In genomic region chr5:72720587-72720986, GRCm38 (mm10) we compare ENCODE assay signal across 15 mouse cellular contexts. TPM values are rescaled to one million over a fixed set of nuclear protein-coding genes. Genes with fewer than 3 reads are reported as not detected.
DNase-seq lines count a peak whose midpoint lies in the region; ATAC-seq and TF ChIP-seq lines count a peak whose summit lies in the region.
"Had no signal": no experiment of that assay in that cellular context is flagged by ENCODE, and none has a peak within 500 bp of the region (broad histone marks: within the 10 kb centered on the region; RNA-seq: fewer than 3 reads in every experiment).

No protein-coding gene starts in this region.

- H3K27ac ChIP-seq in liver, adult 2 months (replicated peaks; ENCODE audit: insufficient read depth, low read depth, low read length), result no peak overlapping the region
- no peak overlapping the region for H3K27ac ChIP-seq in liver, embryonic 12.5 days
- H3K27ac ChIP-seq: forebrain, embryonic 10.5 days had no signal

- intact Hi-C loops in heart, postnatal 25 days (cut with DNase I), result no loop called here

- DNase-seq in adrenal gland, postnatal 14 days, result peak; percentile 8
- DNase-seq in adrenal gland, adult 18-20 months (ENCODE audit: low spot score in 2 of 2), result no peak
- DNase-seq in liver, adult 2 months (ENCODE audit: extremely low read depth, low read depth, low spot score), result no peak
- peak; percentile 26 for DNase-seq in T-cell, adult 2 months (ENCODE audit: low spot score)
- DNase-seq in thymus, postnatal 0 days (ENCODE audit: low spot score), result peak; percentile 45
- no peak for DNase-seq in testis, postnatal 14 days (ENCODE audit: low spot score)
- no peak for DNase-seq in heart, postnatal 25 days (ENCODE audit: low spot score)
- DNase-seq: adrenal gland, adult 8-10 months; cerebellum, postnatal 14 days; lung, postnatal 10 days; right cerebral cortex, adult 18-20 months had no signal

- no peak for TF ChIP-seq POLR2A in liver, adult 2 months (IDR thresholded peaks at IDR 0.05; ENCODE audit: extremely low read depth, insufficient read depth, low read length)

- H3K36me3 ChIP-seq in liver, adult 2 months (ENCODE audit: control insufficient read depth, insufficient read depth, low read length), result no peaks in the 10 kb centered on the region
- no peaks in the 10 kb centered on the region for H3K36me3 ChIP-seq in liver, embryonic 12.5 days
- H3K36me3 ChIP-seq: forebrain, embryonic 10.5 days had no signal

- ATAC-seq in liver, embryonic 12.5 days, result no peak

- no peaks in the 10 kb centered on the region for H3K79me2 ChIP-seq in liver, adult 2 months (ENCODE audit: control insufficient read depth, insufficient read depth, low read length)

- no peak overlapping the region for H3K9ac ChIP-seq in liver, adult 2 months (ENCODE audit: low read depth, low read length)
- no peak overlapping the region for H3K9ac ChIP-seq in liver, embryonic 12.5 days

- no peaks in the 10 kb centered on the region for H3K4me1 ChIP-seq in liver, adult 2 months (ENCODE audit: control insufficient read depth, insufficient read depth, low read length)
- H3K4me1 ChIP-seq in liver, embryonic 12.5 days, result no peaks in the 10 kb centered on the region
- H3K4me1 ChIP-seq: forebrain, embryonic 10.5 days had no signal

- no peaks in the 10 kb centered on the region for H3K9me3 ChIP-seq in liver, embryonic 12.5 days (replicated peaks)
- H3K9me3 ChIP-seq: forebrain, embryonic 10.5 days had no signal

- H3K4me3 ChIP-seq in liver, adult 2 months (ENCODE audit: insufficient read depth, low read depth, low read length), result no peak overlapping the region
- H3K4me3 ChIP-seq in liver, embryonic 12.5 days, result no peak overlapping the region
- H3K4me3 ChIP-seq: forebrain, embryonic 10.5 days; myocyte had no signal

- TF ChIP-seq CTCF in liver, adult 2 months (IDR thresholded peaks at IDR 0.05; ENCODE audit: low read depth, low read length), result peak; percentile 47; the same call in 1 of the 2 replicates

- WGBS in liver, adult 2 months, result 64% methylated on average over 7 of the region's 7 CpGs
- WGBS in liver, embryonic 12.5 days (ENCODE audit: insufficient replicate concordance), result 54% methylated on average over 7 of the region's 7 CpGs

- H3K4me2 ChIP-seq in liver, embryonic 12.5 days, result no peak overlapping the region
- H3K4me2 ChIP-seq: heart, embryonic 11.5 days had no signal

- H3K27me3 ChIP-seq in liver, adult 2 months (ENCODE audit: control insufficient read depth, insufficient read depth, low read length), result no peaks in the 10 kb centered on the region
- no peaks in the 10 kb centered on the region for H3K27me3 ChIP-seq in liver, embryonic 12.5 days (replicated peaks)

RNA-seq across cellular contexts. Expression of gene Txk, which starts 32.0 kb away (rescaled TPM):
- total RNA-seq in adrenal gland, postnatal 14 days (2021), result 2.3 TPM in 1 of 2 replicates, not detected in the other
- total RNA-seq in adrenal gland, adult 18-20 months (2021), result under 1 TPM in 1 of 2 experiments, not detected in 1; 0.29 TPM
- 0.20 and 0.46 TPM in 2 replicates for total RNA-seq in liver, adult 2 months (2014; rRNA removed)
- polyA plus RNA-seq in liver, adult 2 months (2012; rRNA removed), result 0.15 and 0.22 TPM in 2 replicates
- polyA plus RNA-seq in liver, embryonic 12.5 days (2016; fragmentation: Nextera tagmentation; extraction: Ambion mirVana), result 0.05 TPM in 1 of 2 replicates, not detected in the other
- 57.9 and 64.1 TPM in 2 replicates for polyA plus RNA-seq in thymus, postnatal 0 days (2015; fragmentation: Nextera tagmentation; extraction: Ambion mirVana)
- total RNA-seq in heart, postnatal 25 days (2021), result under 1 TPM; 0.08 to 0.14 TPM
- polyA plus RNA-seq: forebrain, embryonic 10.5 days had no signal

Comparison
In these comparisons a context has a peak if more than half of its experiments do, and no peak if none do; other contexts are left out.
1. DNase-seq: peak in adrenal gland, postnatal 14 days (single experiment), T-cell, adult 2 months (single experiment) and thymus, postnatal 0 days (single experiment); none in adrenal gland, adult 18-20 months (0 of 2), liver, adult 2 months (single experiment), testis, postnatal 14 days (single experiment) and heart, postnatal 25 days (single experiment).